Mouse (Mus musculus) kidney, adult 8-10 months (tissue): ENCODE data around the gene Acap1.
A peak's percentile ranks its signal among the peaks of the same experiment; 100 is the strongest.

ENCODE experiments used
- DNase-seq, 2 experiments: peaks; one replicate each; pipeline ENCODE4 v3.0.0; 2022

The Acap1 gene

DNA sequence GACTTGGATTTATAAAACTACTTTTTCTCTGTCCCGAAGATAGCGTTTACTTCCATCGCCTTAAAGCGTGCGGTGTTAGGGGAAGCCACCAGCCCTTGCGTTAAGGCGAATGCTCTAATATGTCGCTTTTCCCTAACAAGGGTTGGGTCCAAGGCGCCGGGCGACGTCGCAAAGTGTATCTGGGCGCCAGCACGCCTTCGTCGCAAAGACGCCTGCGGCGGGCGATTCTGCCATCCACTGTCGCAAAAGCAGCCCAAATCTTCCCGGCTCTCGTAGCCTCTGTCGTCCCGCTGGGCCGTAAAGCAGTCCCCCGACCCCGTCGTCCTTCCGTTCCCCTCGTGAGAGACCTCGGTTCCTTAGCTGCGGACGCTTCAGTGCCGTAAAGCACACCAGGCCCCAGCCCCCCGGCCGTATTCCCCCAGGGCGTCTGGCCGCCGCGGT, 6.1 kb upstream of the Acap1 start:
- DNase-seq, result peak; percentile 98

DNA sequence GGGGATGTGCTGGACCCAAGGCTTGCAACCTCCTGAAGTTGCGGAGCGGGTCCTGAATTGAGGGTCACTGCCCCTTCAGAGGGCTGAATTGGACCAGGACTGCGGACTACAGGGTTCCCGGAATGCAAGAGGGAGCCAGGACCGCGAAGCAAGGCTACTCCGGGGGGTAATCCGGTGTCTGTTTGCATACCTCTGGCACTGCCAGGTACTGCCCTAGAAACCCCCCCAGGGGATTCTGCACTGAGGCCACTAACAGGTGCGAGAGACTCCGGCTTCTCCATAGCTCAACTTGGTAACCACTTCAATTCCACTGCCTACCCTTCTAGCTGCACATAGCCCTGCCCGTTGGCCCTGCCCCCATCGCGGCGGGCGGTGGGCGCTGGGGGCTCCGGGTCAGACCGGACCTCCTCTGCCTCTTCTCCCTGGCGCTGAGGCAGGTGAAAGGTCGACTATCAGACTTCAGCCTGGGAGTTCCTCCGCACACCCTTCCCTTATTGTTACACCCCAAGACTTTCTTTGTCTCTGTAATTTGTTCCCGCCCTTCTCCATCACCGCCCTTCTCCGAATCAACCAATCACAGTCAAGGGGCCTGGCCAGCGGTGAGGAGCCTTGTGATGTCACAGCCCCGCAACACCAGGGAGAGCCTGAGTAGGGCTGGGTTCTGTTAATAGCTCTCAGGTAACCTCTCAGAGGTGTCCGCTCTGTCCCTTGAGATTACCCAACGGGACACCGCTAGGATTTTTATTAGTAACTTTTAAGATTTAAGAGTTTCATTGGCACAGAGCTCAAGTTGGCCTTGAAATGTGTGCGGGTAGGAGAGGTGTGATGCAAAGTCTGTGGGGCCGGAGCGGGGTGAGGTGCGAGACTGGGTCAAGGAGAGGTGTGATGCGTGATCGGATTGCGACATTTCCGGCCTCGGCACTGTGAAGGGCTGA, 5.4 kb upstream of the Acap1 start, which contains the start of the genes 2810408A11Rik and Neurl4:
Gene 2810408A11Rik, minus strand, starts transcription at position 517 of the 935 bp plus-strand sequence.
Gene Neurl4, plus strand, starts transcription at position 602 of the 935 bp plus-strand sequence.
- peak; percentile 93 to 95 for DNase-seq

DNA sequence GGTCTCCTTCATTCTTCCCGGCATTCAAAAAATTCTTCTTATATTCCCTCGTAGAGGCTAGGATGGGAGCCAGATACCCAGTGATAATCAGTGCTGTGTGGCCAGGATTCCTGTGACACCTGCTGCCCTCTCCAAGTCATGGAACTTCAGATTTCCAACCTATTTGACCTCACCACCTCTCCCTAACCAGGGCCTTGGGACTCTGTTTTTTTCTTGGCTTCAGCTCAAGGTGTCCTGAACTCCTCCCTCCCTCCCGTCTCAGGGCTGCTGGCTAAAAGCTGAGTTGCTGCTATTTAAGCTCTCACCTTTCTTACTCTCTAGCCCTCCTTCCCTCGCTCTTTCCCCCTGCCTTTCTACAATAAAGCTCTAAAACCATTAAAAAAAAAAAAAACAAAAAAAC, 4.5 kb upstream of the Acap1 start:
- no peak for DNase-seq

DNA sequence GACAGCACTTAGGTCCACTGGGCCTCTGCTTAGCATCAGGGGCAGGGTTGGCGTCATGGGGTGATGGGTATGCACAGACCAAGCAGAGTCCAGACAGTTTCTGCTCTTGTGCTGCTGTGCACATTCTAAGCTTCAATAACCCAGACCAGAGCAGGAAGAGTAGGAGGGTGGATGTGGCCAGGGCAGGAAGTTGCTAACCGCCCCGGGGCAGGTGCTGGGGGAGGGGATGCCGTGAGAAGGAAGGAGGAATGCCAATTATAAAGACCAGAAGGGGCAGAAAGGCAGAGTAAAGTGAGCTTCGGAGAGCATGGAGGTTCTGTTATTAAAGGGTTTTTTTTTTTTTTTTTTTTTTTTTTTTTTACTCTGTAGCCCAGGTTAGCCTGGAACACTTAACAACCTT, 668 bp downstream of the Acap1 start:
- no peak for DNase-seq

DNA sequence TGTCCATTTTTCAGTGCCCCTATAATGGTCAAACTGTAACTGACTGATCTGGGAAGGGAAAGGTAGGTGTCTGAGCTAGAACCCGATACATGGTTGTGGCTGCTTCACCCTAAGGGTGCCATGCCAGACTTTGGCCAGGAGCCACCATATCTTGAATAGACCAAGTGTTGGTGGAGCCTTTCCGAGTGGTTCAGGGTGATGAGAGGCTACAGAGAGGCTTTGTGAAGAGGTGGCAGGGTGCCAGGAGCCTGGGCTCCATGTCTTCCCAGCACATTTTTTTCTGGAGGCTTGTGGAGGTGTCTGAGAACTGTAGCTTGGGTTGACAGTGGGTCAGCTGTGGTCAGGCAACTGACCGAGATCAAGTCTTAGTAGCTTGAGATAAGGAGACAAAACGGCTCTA, 3.9 kb downstream of the Acap1 start:
- DNase-seq, result no peak

DNA sequence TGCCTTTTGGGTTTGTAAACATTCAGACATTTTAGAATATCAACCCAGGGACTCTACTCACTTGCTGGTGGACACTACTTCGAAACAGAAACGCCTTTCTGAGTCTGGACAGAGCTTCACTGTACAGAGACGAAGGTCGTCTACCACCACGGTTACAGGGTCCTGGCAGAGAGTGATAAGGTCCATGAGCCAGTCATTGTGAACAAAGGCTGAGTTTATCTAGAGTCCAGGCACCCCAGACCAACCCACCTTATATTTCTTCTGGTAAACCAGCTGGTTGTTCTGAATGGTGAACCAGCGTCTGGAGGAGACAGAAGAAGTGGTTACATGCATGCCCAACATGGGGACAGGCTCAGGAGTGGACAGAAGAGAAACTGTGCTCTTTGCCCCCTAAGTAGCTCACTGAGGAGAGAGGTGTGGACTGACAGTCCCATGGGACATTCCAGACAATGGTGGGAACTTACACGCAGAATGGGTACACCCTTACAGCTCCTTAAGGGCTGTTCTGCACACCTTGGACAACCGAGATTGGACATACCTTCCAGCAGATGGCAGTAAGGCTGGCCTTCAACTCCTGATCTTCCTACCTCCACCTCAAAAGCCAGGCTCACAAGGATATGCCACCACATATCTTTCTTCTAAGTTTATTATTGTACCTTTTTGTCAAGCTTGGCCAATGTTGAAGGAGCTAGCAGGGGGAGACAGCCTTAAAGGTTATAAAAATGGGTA, 8.3 kb downstream of the Acap1 start:
- no peak for DNase-seq

DNA sequence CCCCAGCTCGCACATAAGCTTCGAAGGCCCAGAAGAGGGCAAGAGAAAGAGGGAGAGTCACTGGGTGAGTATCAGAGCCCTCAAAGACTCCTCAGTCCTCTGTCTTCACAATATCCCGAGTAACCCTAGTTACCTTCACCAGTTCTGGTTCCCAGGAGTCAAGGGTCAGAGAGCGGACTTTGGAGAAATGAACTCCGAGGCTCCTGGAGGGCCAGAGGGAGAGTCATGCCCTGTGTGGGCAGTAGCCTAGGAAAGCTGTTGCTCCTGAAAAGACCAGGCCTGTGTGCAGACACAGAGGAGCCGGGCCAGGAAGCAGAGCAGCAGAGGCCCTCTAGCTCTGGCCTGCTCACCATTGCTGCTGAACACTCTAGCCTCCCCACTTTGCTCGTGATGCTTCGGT, 10.7 kb downstream of the Acap1 start:
- DNase-seq, result no peak

DNA sequence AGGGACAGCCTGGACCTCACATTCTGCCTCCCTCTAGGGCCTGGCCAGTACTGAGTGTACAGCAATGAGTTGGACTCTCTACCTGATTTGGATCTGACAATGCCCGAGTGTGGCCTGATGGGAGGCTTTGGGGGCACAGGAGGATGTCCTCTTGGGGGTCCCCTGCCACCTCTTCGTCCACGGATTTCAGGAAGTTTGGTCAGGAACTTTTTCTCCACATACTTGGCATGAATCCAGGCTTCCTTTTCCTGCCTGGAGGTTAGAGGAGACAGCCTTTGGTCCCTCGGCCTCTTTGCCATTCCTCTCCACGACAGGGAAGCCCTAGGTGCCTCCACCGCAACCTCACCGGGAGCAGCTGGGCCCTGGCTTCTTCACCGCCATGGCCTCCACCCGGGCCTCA, 11.1 kb downstream of the Acap1 start:
- no peak for DNase-seq

DNA sequence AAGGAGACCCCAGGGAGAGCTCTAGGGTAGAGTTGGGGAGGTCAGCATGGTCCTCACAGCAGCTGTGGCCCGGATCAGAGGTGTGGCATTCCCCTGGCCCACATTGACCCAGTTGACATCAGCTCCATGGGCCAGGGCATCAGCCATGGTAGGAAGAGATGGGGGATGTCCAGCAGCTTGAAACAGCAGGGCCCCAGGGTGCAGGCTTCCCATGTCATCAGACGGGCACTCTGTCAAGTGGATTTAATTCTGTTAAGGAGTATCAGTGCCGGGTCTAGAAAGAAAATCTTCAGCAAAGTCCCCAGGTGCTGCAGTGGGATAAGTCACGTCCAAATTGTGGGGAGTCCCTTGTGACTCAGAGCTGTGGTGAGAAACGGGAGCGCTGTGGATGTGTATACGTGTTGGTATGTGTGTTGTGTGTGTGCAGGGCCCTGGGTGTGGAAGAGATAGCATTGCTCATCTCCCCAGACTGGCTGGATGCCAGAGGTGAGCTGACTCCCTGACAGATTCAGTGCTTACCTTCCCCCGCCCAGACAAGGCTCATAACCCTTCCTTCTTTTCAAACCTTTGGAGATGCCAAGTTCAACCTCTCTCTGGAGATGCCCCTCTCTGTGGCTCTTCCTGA, 11.7 kb downstream of the Acap1 start:
- no peak for DNase-seq

DNA sequence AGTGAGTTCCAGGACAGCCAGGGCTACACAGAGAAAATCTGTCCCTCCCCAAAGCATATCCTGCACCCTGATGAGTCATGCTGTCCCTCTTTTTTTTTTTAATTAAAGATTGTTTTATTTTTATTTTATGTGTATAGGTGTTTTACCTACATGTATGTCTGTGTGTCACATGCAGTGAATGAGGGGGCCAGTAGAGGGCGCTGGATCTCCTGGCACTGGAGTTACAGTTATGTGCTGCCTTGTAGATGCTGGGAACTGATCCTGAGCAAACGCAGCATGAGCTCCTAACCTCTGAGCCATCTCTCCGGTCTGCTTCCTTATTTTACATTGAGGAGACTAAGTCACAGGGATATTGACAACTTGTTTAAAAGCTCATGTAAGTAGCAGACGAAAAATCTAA, 12.3 kb downstream of the Acap1 start:
- peak in 1 of 2 experiments; percentile 54 for DNase-seq

DNA sequence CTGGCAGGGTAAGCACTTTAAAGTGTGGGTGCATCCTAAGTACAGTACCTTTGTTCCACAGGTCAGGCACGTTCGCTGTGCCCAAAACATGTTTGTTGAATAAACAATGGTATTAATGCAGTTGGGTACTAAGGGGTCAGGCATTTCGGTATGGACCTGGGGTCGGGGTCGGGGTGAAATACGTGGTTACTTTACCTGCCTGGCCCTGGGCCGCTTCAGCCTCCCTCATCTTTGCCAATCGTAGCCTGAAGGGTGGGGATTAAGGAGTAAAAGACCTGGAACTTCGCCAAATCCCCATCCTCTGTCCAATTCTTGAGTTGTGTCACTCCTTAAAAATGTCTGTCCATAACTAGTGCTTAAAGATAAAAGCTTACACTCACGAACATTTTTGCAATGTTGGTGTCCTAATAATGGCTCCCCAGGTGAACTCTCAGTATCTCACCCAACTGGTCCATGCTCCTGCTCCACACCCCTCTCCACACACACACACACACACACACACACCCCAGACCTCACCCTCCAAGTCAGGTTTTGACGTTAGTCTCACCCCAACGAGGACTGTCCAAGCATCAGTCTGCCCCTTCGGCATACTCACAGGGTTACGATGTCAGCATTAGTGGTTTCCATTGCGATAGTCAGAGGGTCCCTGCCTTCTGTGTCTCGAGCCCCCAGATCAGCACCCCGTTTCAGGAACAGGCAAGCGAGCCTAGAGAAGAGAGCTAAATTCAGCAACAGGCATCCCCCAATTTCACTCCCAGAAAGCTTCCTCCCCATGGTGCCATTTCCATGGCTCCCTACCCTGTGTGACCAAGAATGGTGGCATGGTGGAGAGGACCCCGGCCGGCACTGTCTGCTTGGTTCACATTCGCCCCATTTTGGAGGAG, 13.3 kb downstream of the Acap1 start:
- DNase-seq, result no peak

DNA sequence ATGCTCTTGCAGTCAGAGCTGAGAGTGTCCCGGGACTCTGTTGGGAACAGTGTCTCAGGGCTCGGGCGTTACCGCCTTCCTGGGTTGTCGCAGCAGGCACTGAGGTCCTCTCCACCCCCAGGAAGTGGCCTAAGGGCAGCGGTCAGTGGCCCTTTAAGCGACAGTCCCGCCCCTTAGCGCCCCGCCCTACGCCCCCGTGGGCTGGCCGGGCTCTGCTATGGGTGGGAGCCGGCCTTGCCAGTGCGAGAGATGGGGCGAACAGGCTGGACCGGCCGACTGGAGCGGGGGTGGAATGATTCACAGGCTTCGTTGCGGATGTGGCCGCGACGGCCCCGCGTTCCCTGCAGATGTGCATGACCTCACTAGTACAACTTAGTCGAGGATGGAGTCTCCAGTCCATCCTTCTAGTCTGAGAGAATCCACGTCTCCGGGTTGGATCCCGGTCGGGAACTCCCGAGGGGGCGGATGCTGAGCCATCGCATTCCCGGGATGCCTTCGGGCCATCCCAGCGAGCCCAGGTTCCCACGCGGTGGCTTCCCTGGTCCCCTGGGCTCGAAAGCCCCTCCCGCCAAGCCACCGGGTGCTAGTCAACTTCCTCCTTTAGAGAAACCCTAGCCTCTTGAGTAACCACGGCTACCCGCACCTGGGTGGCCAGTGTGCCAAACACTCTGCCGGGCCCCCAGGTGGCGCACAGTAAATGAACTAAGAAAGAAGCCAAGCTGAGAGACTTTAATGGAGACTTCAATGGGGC, 14.3 kb downstream of the Acap1 start, which contains the start of gene Kctd11:
Gene Kctd11, minus strand, starts transcription at position 554 of the 751 bp plus-strand sequence.
- DNase-seq, result peak; percentile 90 to 92

DNA sequence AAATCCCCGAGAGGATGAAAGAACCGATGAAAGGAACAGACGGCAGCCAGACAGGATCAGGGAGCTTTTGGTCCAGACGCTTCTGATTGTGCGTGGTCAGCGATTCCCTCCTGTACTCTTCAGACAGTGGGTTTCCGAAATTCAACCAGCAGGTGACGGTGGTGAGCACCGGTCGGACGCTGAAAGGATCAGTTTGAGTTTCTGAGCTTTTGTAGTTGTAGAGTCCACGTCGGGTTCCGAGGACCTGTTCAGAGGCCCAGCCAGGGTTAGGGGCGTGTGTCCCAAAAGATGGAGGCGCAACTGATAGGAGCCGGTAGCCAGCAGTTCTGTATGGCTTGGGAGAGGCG, 14.9 kb downstream of the Acap1 start:
- DNase-seq, result peak; percentile 77 to 86

DNA sequence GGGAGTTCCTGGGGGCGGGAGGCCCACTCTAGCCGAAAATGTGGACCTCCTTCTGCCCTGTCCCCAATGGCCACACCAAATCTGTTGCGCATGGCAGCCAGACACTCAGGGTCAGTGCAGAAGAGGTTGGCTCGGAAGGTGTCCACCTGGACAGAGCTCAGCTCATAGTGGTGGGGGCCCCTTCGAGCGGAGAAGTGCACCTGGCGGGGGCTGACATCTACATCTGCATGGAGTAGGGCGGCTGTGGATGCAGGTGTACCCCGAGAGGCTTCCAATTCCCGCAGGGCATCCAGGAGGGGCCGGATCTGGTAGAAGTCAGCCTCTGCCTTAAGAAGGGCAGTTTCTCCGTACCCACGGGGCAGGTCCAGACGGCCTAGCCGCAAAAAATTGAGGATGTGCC, 15.6 kb downstream of the Acap1 start:
- no peak for DNase-seq

DNA sequence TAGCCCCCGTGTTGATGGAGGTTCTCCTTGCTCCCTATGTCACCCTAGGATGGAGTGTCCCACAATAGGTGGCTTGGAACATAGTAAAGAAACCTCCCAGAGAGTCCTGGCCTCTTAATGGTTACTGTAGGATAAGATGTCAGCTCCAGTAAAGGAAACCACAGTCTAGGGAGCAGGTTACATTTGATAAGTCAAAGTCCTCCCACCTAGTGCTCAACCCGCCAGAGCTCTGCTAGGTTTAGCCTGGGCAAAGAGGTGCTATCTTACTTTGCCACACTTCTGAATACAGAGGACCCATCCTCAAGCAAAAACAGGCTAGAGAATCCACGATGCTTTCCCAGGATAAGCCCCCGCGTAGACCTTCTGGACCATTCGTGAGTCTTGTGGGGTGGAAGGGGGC, 16.4 kb downstream of the Acap1 start:
- no peak for DNase-seq

DNA sequence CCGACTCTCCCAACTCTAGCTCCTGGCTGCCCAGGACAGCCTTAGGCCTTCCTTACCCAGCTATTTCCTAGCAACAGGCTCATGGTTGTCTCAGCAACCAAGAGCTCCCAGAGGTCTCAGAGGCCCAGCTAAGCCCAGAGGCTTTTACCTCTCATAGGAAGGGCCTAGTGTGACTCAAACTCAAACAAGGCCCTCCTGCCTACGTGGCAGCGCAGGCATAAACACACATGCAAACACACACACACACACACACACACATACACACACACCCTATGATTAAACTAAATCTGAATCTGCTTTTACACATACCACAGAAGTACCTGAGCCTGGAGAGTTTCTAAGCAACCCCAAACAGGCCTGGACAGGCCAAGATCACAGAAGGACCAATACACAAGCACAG, 16.9 kb downstream of the Acap1 start:
- DNase-seq, result no peak

DNA sequence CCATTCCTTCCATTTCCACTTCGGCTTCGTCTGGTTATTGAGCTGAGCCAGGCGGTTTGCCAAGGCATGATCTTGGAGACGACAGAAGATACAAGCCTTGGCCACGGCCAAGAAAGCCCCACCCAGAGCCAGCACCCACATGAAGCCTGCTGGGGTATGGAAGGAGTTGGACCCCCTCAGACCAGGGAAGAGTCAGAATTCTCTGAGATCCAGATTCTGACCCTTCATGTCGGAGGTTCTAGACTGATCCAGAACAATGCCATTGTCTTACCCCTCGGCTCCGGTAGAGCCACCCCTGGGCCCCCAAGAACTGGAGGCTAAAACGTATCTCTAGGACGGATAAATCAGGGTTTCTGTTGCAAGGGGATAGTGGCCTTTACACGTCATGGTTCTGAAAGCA, 17.5 kb downstream of the Acap1 start, which contains the start of gene Tmem95:
Gene Tmem95, minus strand, starts transcription at position 141 of the 400 bp plus-strand sequence.
- DNase-seq, result no peak

DNA sequence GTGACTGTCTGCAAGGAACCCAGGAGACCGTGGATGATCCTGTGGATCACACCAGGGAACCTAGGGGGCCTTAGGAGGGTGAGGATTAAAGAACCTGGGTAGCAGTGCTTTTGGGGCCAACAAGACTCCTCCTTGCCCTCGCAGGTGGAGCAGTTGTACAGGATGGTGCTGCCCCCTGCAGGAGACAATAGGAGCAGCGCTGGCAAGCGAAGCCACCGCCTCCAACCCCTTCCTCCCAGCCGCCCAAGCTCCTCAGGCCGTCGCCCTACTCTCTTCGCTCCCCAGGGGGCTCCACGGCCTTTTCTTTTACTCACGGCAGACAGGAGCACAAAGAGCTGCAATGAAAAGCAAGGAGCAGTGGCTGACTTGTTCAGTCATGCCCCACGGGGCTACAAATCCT, 18.5 kb downstream of the Acap1 start:
- DNase-seq, result peak; percentile 71 to 86

DNA sequence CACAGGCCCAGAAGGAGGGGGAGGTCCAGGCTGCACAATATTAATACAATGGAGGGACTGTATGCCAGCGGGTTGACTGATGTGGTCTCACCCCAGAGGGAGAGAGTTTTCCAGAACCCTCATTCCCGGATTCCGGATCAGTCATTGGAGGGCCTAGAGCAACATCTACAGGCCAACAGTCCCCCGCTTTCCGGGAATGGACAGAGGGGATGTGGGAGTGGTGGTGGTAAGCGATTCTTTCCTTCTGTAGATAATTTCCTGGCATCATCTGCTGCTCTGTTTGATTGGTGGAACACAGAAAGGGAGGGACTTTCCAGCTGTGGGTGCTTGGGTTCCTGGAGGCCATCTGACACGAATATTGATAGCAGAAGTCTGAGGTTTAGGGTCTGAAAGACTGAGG, 19.2 kb downstream of the Acap1 start:
- peak in 1 of 2 experiments; percentile 35 for DNase-seq

DNA sequence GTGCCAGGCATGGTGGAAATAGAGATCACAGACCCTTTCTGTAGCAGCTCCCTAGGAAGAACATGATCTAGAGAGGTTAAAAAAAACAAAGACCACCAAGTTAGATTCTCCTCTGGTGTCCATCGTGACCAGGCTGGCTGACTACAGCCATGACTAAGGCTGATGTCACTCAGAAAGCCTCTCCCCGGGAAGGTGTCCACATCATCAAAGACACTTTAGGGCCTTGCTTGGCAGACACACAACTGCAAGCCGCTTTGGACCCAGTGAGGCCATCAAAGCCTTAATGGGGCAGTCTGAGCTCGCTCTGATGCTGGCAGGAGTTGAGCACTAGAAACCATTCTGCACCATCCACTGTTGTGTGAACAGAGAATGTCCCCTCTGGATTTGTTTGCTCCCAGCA, 22.9 kb downstream of the Acap1 start:
- no peak for DNase-seq

DNA sequence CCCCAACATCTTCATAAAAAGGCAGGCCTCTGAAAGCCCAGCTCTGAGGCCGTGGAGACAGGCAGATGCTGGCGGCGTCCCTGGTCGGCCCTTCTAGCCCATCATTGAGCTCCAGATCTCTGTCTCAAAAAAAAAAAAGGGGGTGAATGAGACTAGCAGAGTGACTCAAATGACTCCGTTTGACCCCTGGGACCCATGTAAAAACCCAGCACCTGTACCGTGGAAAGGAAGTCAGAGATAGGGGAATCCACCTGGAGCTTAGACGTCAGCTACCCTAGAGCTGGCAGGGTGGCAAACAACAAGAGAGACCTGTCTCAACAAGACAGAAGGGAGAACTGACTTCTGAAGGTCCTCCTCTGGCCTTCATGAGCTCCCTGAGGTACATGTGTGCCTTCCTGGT, 23.5 kb downstream of the Acap1 start:
- DNase-seq, result no peak
